Mouse (Mus musculus): ENCODE results near the gene Coq10a.
A peak's percentile ranks its signal among the peaks of the same experiment; 100 is the strongest.

Gene Coq10a

GRCm38 (mm10) chr10:128382482-128382881 lies 13.7 kb upstream of the Coq10a start:
- no peak for DNase-seq (ENCODE audit: low spot score)

GRCm38 (mm10) chr10:128380565-128380964 lies 11.8 kb upstream of the Coq10a start:
- no peak for DNase-seq (ENCODE audit: low spot score)

DNA sequence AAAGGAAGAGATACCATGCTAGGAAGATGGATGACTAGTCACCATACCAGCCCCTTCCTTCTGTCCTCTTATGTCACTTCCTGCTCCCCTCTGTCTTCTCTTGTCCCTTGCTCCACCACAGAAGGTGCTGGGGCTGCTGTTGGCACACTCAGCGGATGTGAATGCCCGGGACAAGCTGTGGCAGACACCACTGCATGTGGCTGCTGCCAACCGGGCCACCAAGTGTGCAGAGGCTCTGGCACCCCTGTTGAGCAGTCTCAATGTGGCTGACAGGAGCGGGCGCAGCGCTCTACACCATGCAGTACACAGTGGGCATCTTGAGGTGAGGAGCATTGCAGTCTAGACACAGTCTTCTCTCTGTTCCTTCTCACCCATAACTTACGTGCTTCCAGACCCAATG lies 10.5 kb upstream of the Coq10a start:
- no peak for DNase-seq (ENCODE audit: low spot score)

DNA sequence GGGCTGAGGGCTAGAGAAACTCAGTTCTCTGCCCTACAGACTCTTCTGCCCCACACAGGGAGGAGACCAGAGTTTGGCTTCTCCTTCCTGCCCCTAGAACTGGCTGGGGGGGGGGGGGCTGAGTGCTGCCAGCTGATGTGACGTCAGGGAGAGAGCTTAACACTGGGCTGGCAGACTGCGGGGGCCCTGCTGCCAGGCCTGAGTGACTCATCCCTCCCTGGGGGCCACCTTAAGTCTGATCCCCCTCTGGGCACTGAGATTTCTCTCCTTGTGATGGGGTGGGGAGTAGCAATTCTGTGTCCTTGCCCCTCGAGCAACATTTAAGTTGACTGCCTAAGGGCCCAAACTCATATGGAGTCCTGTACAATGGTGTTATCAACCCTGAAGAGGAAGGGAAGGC lies 9.7 kb upstream of the Coq10a start:
- no peak for DNase-seq (ENCODE audit: low spot score)

- no peak for DNase-seq (ENCODE audit: low spot score)
Measured at GRCm38 (mm10) chr10:128377940-128378448, 9.2 kb upstream of the Coq10a start.

- no peak for DNase-seq (ENCODE audit: low spot score)
Measured at GRCm38 (mm10) chr10:128377222-128377939, 8.6 kb upstream of the Coq10a start.

GRCm38 (mm10) chr10:128376455-128377211 lies 7.8 kb upstream of the Coq10a start, which contains the start of gene Ankrd52:
Gene Ankrd52, plus strand, starts transcription at chr10:128377115.
- DNase-seq (ENCODE audit: low spot score): peak; percentile 84

GRCm38 (mm10) chr10:128376099-128376454 lies 7.3 kb upstream of the Coq10a start:
- DNase-seq (ENCODE audit: low spot score): no peak

- no peak for DNase-seq (ENCODE audit: low spot score)
Measured at GRCm38 (mm10) chr10:128374393-128374792, 5.6 kb upstream of the Coq10a start.

- peak; percentile 54 for DNase-seq (ENCODE audit: low spot score)
Measured at GRCm38 (mm10) chr10:128372989-128373748, 4.4 kb upstream of the Coq10a start.

DNA sequence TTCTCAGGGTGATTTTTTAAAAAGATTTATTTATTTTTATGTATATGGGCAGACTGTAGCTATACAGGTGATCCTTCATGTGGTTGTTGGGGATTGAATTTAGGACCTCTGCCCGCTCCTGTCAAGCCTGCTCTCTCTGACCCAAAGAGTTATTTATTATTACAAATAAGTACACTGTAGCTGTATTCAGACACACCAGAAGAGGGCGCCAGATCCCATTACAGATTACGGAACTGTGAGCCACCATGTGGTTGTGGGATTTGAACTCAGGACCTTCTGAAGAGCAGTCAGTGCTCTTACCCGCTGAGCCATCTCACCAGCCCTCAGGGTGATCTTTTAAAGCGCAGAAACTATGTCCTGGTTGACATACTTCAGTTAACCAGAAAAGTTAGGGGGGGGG lies 3.3 kb upstream of the Coq10a start:
- DNase-seq (ENCODE audit: low spot score): no peak

DNA sequence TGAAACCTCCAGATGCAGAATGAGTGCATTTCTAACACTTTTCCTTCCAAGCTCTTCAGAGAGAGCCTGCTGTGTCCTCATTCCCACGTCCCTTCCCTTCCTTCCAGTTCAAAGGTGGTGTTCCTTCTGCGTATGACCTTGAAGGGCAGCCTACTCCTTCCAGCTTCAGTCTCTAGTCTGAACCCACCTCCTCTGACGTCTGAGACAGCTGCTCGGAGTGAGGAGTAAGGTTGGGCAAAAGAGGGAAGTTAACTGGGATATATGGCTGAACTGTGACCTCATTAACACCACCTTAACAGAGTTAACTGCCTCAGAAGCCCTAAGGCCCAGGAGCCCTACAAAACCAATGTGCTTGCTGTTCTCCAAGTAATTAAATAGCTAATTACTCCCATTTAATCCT lies 1.8 kb upstream of the Coq10a start:
- no peak for DNase-seq (ENCODE audit: low spot score)

- no peak for DNase-seq (ENCODE audit: low spot score)
Measured at GRCm38 (mm10) chr10:128370021-128370420, 1.2 kb upstream of the Coq10a start.

DNA sequence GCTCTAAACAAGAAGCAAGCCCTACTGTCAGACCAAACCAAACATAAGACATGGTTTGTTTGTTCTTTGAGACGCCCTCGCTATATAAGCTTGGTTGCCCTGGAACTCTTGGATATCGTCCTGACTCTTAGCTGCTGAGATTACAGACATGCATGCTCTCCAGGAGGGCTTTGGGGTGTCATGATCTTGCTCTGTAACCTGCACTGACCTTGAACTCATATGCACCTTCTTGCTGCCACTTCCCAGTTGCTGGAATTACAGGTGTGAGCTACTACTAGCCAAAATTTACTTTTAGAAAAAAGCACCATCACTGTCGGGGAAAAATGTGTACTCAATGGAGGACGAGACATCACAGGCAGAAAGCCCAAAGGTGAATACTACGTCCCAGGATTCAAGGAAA lies 802 bp upstream of the Coq10a start:
- DNase-seq (ENCODE audit: low spot score): no peak

GRCm38 (mm10) chr10:128369218-128369543 lies 384 bp upstream of the Coq10a start:
- no peak for DNase-seq (ENCODE audit: low spot score)

DNA sequence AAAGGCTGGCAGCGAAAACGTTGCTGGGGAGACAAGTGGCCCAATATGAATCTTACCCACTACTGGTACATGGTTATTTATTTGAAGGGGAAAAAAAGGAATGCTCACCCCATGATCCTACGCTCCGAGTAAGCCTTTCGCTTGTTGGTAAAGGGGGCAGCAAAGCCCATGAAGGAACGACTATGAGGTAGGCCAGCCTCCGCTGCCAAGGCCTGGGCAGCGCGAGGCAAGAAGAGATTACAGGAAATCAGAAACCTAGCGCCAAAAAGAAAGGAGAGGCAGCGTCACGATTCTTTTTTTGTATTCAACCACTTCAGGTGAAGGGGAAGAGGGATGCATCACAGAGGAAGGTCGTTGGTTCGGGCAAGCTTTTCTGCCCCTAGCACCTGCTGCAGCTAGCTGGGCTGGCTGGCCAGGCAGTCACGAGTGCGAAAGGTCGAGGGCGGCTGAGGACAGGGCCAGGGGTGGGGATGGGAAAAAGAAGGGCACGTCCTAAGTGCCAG lies 847 bp downstream of the Coq10a start:
- DNase-seq (ENCODE audit: low spot score): no peak

- no peak for DNase-seq (ENCODE audit: low spot score)
Measured at GRCm38 (mm10) chr10:128362568-128362967, 6.2 kb downstream of the Coq10a start.

DNA sequence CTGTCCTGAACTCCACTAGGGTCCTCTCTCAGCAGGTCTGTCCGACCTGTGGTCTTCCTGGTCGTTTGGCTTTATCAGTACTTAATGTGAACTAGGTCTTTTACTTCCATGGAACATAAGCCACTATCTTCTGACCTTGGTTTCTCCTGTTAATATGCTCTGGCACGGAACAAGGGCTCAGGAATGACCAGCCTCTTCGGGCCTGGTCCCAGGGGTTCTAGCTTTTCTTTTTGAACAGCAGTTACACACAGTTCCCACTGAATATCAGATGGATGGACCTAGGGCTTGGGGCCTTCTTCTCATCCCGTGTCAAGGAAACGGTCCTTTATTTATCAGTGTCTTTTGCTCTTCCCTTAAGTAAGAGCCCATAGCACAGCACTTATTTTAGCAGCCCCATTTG lies 7.0 kb downstream of the Coq10a start:
- no peak for DNase-seq (ENCODE audit: low spot score)

GRCm38 (mm10) chr10:128359226-128359625 lies 9.6 kb downstream of the Coq10a start:
- DNase-seq (ENCODE audit: low spot score): no peak

- DNase-seq (ENCODE audit: low spot score): peak; percentile 71
Measured at GRCm38 (mm10) chr10:128358796-128359195, 10.0 kb downstream of the Coq10a start.

DNA sequence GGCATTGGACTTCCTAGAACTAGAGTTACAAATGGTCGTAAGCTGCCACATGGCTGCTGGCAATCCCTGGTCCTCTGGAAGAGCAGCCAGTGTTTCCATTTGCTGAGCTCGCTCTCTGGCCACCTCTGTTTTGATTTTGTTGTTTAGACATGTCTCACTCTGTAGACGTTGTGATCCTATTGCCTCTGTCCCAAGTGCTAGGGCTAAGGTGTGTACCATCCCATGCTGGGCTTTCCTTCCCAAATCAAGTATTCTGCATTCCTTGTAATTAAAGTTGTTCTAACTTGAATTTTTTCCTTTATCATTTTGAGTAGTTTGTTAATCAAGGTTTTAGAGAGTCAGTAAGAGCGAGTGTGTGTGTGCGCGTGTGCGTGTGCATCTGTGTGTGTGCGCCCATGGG lies 21.3 kb downstream of the Coq10a start:
- no peak for DNase-seq (ENCODE audit: low spot score)

GRCm38 (mm10) chr10:128344568-128345275 lies 24.1 kb downstream of the Coq10a start:
- peak; percentile 88 for DNase-seq (ENCODE audit: low spot score)
